Comparison of ENCODE assay signal across 11 mouse cellular contexts in genomic region chr16:94567751-94568150, GRCm38 (mm10). TPM values are rescaled to one million over a fixed set of nuclear protein-coding genes. Genes with fewer than 3 reads are reported as not detected.
DNase-seq lines count a peak whose midpoint lies in the region; ATAC-seq and TF ChIP-seq lines count a peak whose summit lies in the region.
"Had no signal": no experiment of that assay in that cellular context is flagged by ENCODE, and none has a peak within 500 bp of the region (broad histone marks: within the 10 kb centered on the region; RNA-seq: fewer than 3 reads in every experiment).

No protein-coding gene starts in this region.

- DNase-seq in embryonic facial prominence, embryonic 14.5 days (ENCODE audit: low spot score): no peak
- no peak for DNase-seq in embryonic facial prominence, embryonic 10.5 days (ENCODE audit: low spot score)
- no peak for DNase-seq in heart, postnatal 0 days (ENCODE audit: low spot score)
- DNase-seq in heart, adult 18-20 months: no peak
- DNase-seq in midbrain, embryonic 14.5 days: no peak
- peak; percentile 53 for DNase-seq in lung, postnatal 10 days
- DNase-seq in gastrocnemius, postnatal 10 days: no peak
- DNase-seq: B cell, adult 2 months; forebrain, postnatal 0 days; thymus, postnatal 36 days had no signal

- no peaks in the 10 kb centered on the region for H3K9me3 ChIP-seq in embryonic facial prominence, embryonic 14.5 days (ENCODE audit: control insufficient read depth, low read length)
- H3K9me3 ChIP-seq in embryonic facial prominence, embryonic 10.5 days: no peaks in the 10 kb centered on the region
- H3K9me3 ChIP-seq in heart, postnatal 0 days (replicated peaks; ENCODE audit: control insufficient read depth, low read length): no peaks in the 10 kb centered on the region
- no peaks in the 10 kb centered on the region for H3K9me3 ChIP-seq in midbrain, embryonic 12.5 days
- no peaks in the 10 kb centered on the region for H3K9me3 ChIP-seq in midbrain, embryonic 14.5 days (ENCODE audit: control insufficient read depth, low read length)

- no peaks in the 10 kb centered on the region for H3K36me3 ChIP-seq in embryonic facial prominence, embryonic 14.5 days (ENCODE audit: control insufficient read depth, insufficient read depth, low read length)
- no peaks in the 10 kb centered on the region for H3K36me3 ChIP-seq in embryonic facial prominence, embryonic 10.5 days (replicated peaks)
- H3K36me3 ChIP-seq in heart, postnatal 0 days (replicated peaks; ENCODE audit: control insufficient read depth, insufficient read depth, low read length): no peaks in the 10 kb centered on the region
- no peaks in the 10 kb centered on the region for H3K36me3 ChIP-seq in midbrain, embryonic 12.5 days
- H3K36me3 ChIP-seq in midbrain, embryonic 14.5 days (ENCODE audit: control insufficient read depth, insufficient read depth, low read length): no peaks in the 10 kb centered on the region

- TF ChIP-seq EP300 in heart, postnatal 0 days (IDR thresholded peaks at IDR 0.05; ENCODE audit: low read depth): no peak

- no peak overlapping the region for H3K4me3 ChIP-seq in embryonic facial prominence, embryonic 14.5 days (ENCODE audit: low read depth, low read length)
- no peak overlapping the region for H3K4me3 ChIP-seq in embryonic facial prominence, embryonic 10.5 days
- no peak overlapping the region for H3K4me3 ChIP-seq in heart, postnatal 0 days (ENCODE audit: low read depth, low read length)
- H3K4me3 ChIP-seq in midbrain, embryonic 12.5 days: no peak overlapping the region
- H3K4me3 ChIP-seq in midbrain, embryonic 14.5 days (replicated peaks; ENCODE audit: low read depth, low read length): no peak overlapping the region

- peaks cover 12% of the 10 kb centered on the region for H3K4me1 ChIP-seq in embryonic facial prominence, embryonic 14.5 days (ENCODE audit: control insufficient read depth, insufficient read depth, low read length)
- peaks cover 27% of the 10 kb centered on the region for H3K4me1 ChIP-seq in embryonic facial prominence, embryonic 10.5 days
- H3K4me1 ChIP-seq in heart, postnatal 0 days (ENCODE audit: control insufficient read depth, insufficient read depth): peaks cover 7% of the 10 kb centered on the region
- H3K4me1 ChIP-seq in midbrain, embryonic 12.5 days: peaks cover 16% of the 10 kb centered on the region
- peaks cover 14% of the 10 kb centered on the region for H3K4me1 ChIP-seq in midbrain, embryonic 14.5 days (ENCODE audit: control insufficient read depth, insufficient read depth, low read length)

- H3K9ac ChIP-seq in embryonic facial prominence, embryonic 14.5 days (ENCODE audit: low read depth, low read length): no peak overlapping the region
- 0 out of 2 replicates have a peak overlapping the region, but pooled peaks have one; percentile 75 for H3K9ac ChIP-seq in heart, postnatal 0 days (replicated peaks; ENCODE audit: low read depth, low read length)
- H3K9ac ChIP-seq in midbrain, embryonic 12.5 days (replicated peaks): no peak overlapping the region
- H3K9ac ChIP-seq in midbrain, embryonic 14.5 days (replicated peaks; ENCODE audit: low read length): no peak overlapping the region

- H3K27ac ChIP-seq in embryonic facial prominence, embryonic 14.5 days (replicated peaks; ENCODE audit: low read depth, low read length): no peak overlapping the region
- no peak overlapping the region for H3K27ac ChIP-seq in embryonic facial prominence, embryonic 10.5 days (replicated peaks)
- H3K27ac ChIP-seq in heart, postnatal 0 days (ENCODE audit: low read depth): peak overlapping the region; percentile 100
- H3K27ac ChIP-seq in midbrain, embryonic 12.5 days (replicated peaks): no peak overlapping the region
- H3K27ac ChIP-seq in midbrain, embryonic 14.5 days (replicated peaks; ENCODE audit: low read depth, low read length): no peak overlapping the region

- WGBS in embryonic facial prominence, embryonic 14.5 days: 70% methylated on average over 5 of the region's 5 CpGs
- 75% methylated on average over 5 of the region's 5 CpGs for WGBS in embryonic facial prominence, embryonic 10.5 days
- 66% methylated on average over 5 of the region's 5 CpGs for WGBS in heart, postnatal 0 days
- 63% methylated on average over 5 of the region's 5 CpGs for WGBS in midbrain, embryonic 12.5 days
- WGBS in midbrain, embryonic 14.5 days: 59% methylated on average over 5 of the region's 5 CpGs

- H3K4me2 ChIP-seq in embryonic facial prominence, embryonic 14.5 days (ENCODE audit: low read depth, low read length): peak overlapping the region; percentile 71; the same call in 1 of the 2 replicates
- H3K4me2 ChIP-seq in heart, postnatal 0 days (ENCODE audit: low read depth, low read length): peak overlapping the region; percentile 52
- peak overlapping the region; percentile 57; the same call in 1 of the 2 replicates for H3K4me2 ChIP-seq in midbrain, embryonic 12.5 days (replicated peaks)
- no peak overlapping the region; the same call in 1 of the 2 replicates for H3K4me2 ChIP-seq in midbrain, embryonic 14.5 days (ENCODE audit: low read length)

- no peak for TF ChIP-seq CTCF in heart, postnatal 0 days (IDR thresholded peaks at IDR 0.05; ENCODE audit: low read depth)

- no peak for ATAC-seq in embryonic facial prominence, embryonic 14.5 days (ENCODE audit: low read depth)
- ATAC-seq in heart, postnatal 0 days (ENCODE audit: insufficient read depth, low read depth): no peak
- ATAC-seq in midbrain, embryonic 12.5 days (ENCODE audit: low FRiP score, low read depth): no peak
- ATAC-seq in midbrain, embryonic 14.5 days (ENCODE audit: low FRiP score, low TSS enrichment): no peak
- ATAC-seq: forebrain, postnatal 0 days had no signal

- H3K27me3 ChIP-seq in embryonic facial prominence, embryonic 14.5 days (replicated peaks; ENCODE audit: control insufficient read depth, insufficient read depth, low read length): no peaks in the 10 kb centered on the region
- no peaks in the 10 kb centered on the region for H3K27me3 ChIP-seq in embryonic facial prominence, embryonic 10.5 days (replicated peaks; ENCODE audit: low read depth, poor library complexity, severe bottlenecking)
- no peaks in the 10 kb centered on the region for H3K27me3 ChIP-seq in heart, postnatal 0 days (ENCODE audit: control insufficient read depth, insufficient read depth, low read length)
- 0 out of 2 replicates have a peak, but pooled peaks cover 6% of the 10 kb centered on the region for H3K27me3 ChIP-seq in midbrain, embryonic 12.5 days
- H3K27me3 ChIP-seq in midbrain, embryonic 14.5 days (ENCODE audit: control insufficient read depth, insufficient read depth, low read length): no peaks in the 10 kb centered on the region

RNA-seq across cellular contexts. Expression of gene Dyrk1a, which starts 2.1 kb away (rescaled TPM):
- polyA plus RNA-seq in embryonic facial prominence, embryonic 14.5 days (2014; fragmentation: Nextera tagmentation; extraction: Ambion mirVana): 11.2 and 12.1 TPM in 2 replicates
- polyA plus RNA-seq in embryonic facial prominence, embryonic 10.5 days (2016; fragmentation: Nextera tagmentation; extraction: Ambion mirVana): 9.5 and 10.0 TPM in 2 replicates
- total RNA-seq in heart, postnatal 0 days (2014; rRNA removed; ENCODE audit: low replicate concordance): 55.2 and 90.3 TPM in 2 replicates
- polyA plus RNA-seq in heart, postnatal 0 days (2015; fragmentation: Nextera tagmentation; extraction: Ambion mirVana): 6.9 and 7.7 TPM in 2 replicates
- 10 to 100 TPM; 64.8 to 73.1 TPM for total RNA-seq in heart, adult 18-20 months (2021)
- polyA plus RNA-seq in midbrain, embryonic 12.5 days (2016; fragmentation: Nextera tagmentation; extraction: Ambion mirVana): 9.5 and 10.0 TPM in 2 replicates
- 16.8 and 20.8 TPM in 2 replicates for polyA plus RNA-seq in midbrain, embryonic 14.5 days (2014; fragmentation: Nextera tagmentation; extraction: Ambion mirVana)
- 10 to 100 TPM; 83.9 to 93.5 TPM for total RNA-seq in gastrocnemius, postnatal 10 days (2021)

RNA-seq across cellular contexts. Expression of gene Vps26c, which starts 41.1 kb away (rescaled TPM):
- 54.9 and 56.6 TPM in 2 replicates for polyA plus RNA-seq in embryonic facial prominence, embryonic 14.5 days (2014; fragmentation: Nextera tagmentation; extraction: Ambion mirVana)
- 53.9 and 59.4 TPM in 2 replicates for polyA plus RNA-seq in embryonic facial prominence, embryonic 10.5 days (2016; fragmentation: Nextera tagmentation; extraction: Ambion mirVana)
- 39.7 and 55.8 TPM in 2 replicates for total RNA-seq in heart, postnatal 0 days (2014; rRNA removed; ENCODE audit: low replicate concordance)
- 35.6 and 37.2 TPM in 2 replicates for polyA plus RNA-seq in heart, postnatal 0 days (2015; fragmentation: Nextera tagmentation; extraction: Ambion mirVana)
- total RNA-seq in heart, adult 18-20 months (2021): 10 to 100 TPM; 20.7 to 21.7 TPM
- 59.4 and 60.6 TPM in 2 replicates for polyA plus RNA-seq in midbrain, embryonic 12.5 days (2016; fragmentation: Nextera tagmentation; extraction: Ambion mirVana)
- 73.7 and 76.3 TPM in 2 replicates for polyA plus RNA-seq in midbrain, embryonic 14.5 days (2014; fragmentation: Nextera tagmentation; extraction: Ambion mirVana)
- total RNA-seq in gastrocnemius, postnatal 10 days (2021): 10 to 100 TPM; 21.0 to 25.2 TPM
